17 mouse cellular contexts compared by ENCODE assay signal in the genomic region with DNA sequence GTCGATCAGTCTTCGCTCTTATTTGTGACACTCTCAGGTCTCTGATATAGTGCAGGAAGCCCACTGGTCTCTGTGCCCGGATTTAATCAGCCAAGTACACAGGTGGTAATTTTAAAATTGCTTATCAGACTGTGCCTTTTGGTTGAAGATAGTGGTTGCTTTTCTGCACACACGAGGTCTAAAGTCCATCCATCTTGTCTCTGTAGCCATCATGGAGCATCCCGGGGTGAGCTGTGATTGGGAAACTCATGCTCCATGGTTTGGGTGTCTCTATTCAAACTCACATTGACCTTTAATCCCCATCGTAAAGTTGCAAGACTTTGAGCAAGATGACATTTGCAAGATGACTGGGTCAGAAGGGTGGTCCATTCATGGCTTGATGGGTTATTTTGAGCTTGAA.
"Had no signal": no experiment of that assay in that cellular context is flagged by ENCODE, and none has a peak within 500 bp of the region (broad histone marks: within the 10 kb centered on the region; RNA-seq: fewer than 3 reads in every experiment).

No protein-coding gene starts in this region.

- H3K9ac ChIP-seq: liver, postnatal 0 days; lung, embryonic 15.5 days; midbrain, embryonic 13.5 days; midbrain, embryonic 15.5 days; neural tube, embryonic 12.5 days; stomach, embryonic 15.5 days had no signal

- H3K27me3 ChIP-seq: lung, embryonic 15.5 days; midbrain, embryonic 13.5 days; midbrain, embryonic 15.5 days; neural tube, embryonic 12.5 days; stomach, embryonic 15.5 days had no signal

- ATAC-seq: liver, postnatal 0 days; lung, postnatal 0 days; midbrain, embryonic 13.5 days; midbrain, embryonic 15.5 days had no signal

- H3K36me3 ChIP-seq: lung, embryonic 15.5 days; midbrain, embryonic 13.5 days; midbrain, embryonic 15.5 days; neural tube, embryonic 12.5 days; stomach, embryonic 15.5 days had no signal

- H3K4me3 ChIP-seq: lung, embryonic 15.5 days; megakaryocyte, embryonic 14.5 days; midbrain, embryonic 13.5 days; midbrain, embryonic 15.5 days; neural tube, embryonic 12.5 days; stomach, embryonic 15.5 days had no signal

- H3K4me1 ChIP-seq: lung, embryonic 15.5 days; megakaryocyte, embryonic 14.5 days had no signal

- H3K9me3 ChIP-seq: lung, embryonic 15.5 days; midbrain, embryonic 13.5 days; midbrain, embryonic 15.5 days; neural tube, embryonic 12.5 days; stomach, embryonic 15.5 days had no signal

- H3K27ac ChIP-seq: lung, embryonic 15.5 days; macrophage; neural tube, embryonic 12.5 days; stomach, embryonic 15.5 days; stomach, postnatal 0 days had no signal

- DNase-seq: liver, postnatal 0 days; lung, adult 2 months; lung, postnatal 14 days; lung, postnatal 36 days; right cerebral cortex, postnatal 14 days; thymus, adult 2 months; thymus, postnatal 25 days; thymus, postnatal 4 days had no signal

- H3K4me2 ChIP-seq: lung, embryonic 15.5 days; midbrain, embryonic 13.5 days; midbrain, embryonic 15.5 days; neural tube, embryonic 12.5 days; stomach, embryonic 15.5 days had no signal
